ENCODE assay signal across 10 mouse cellular contexts in genomic region chr6:52239625-52240388, GRCm38 (mm10). TPM values are rescaled to one million over a fixed set of nuclear protein-coding genes. Genes with fewer than 3 reads are reported as not detected.
DNase-seq lines count a peak whose midpoint lies in the region; ATAC-seq and TF ChIP-seq lines count a peak whose summit lies in the region.
"Had no signal": no experiment of that assay in that cellular context is flagged by ENCODE, and none has a peak within 500 bp of the region (broad histone marks: within the 10 kb centered on the region; RNA-seq: fewer than 3 reads in every experiment).

No protein-coding gene starts in this region.

- peak; percentile 69 for DNase-seq in heart, adult 11 months
- DNase-seq in heart, adult 8-10 months (ENCODE audit: low spot score), result no peak
- no peak for DNase-seq in stomach, postnatal 0 days (ENCODE audit: low spot score)
- DNase-seq in urinary bladder, postnatal 10 days (ENCODE audit: low spot score), result peak; percentile 10
- no peak for DNase-seq in Muller cell, postnatal 12 days (ENCODE audit: inconsistent ontology term)
- DNase-seq in adrenal gland, adult 8-10 months, result no peak

- H3K27me3 ChIP-seq in stomach, embryonic 14.5 days (ENCODE audit: control insufficient read depth, insufficient read depth, low read length), result peaks cover 65% of the 10 kb centered on the region
- H3K27me3 ChIP-seq in stomach, postnatal 0 days (ENCODE audit: control insufficient read depth, insufficient read depth, low read length), result peaks cover 62% of the 10 kb centered on the region
- peaks cover 25% of the 10 kb centered on the region for H3K27me3 ChIP-seq in kidney, embryonic 15.5 days

- ATAC-seq in stomach, embryonic 14.5 days (ENCODE audit: insufficient number of reproducible peaks, insufficient read depth, low FRiP score, low read depth), result no peak
- ATAC-seq in stomach, postnatal 0 days (ENCODE audit: low FRiP score, low TSS enrichment), result no peak
- ATAC-seq in kidney, embryonic 15.5 days (replicated peaks; ENCODE audit: low FRiP score), result no peak

- H3K4me1 ChIP-seq in stomach, embryonic 14.5 days (ENCODE audit: control insufficient read depth, insufficient read depth, low read length), result no peaks in the 10 kb centered on the region; the same call in 1 of the 2 replicates
- H3K4me1 ChIP-seq in stomach, postnatal 0 days (replicated peaks; ENCODE audit: control insufficient read depth, insufficient read depth), result no peaks in the 10 kb centered on the region
- H3K4me1 ChIP-seq in kidney, embryonic 15.5 days, result peaks cover 57% of the 10 kb centered on the region

- 3% methylated on average over 30 of the region's 30 CpGs for WGBS in stomach, embryonic 14.5 days
- 5% methylated on average over 30 of the region's 30 CpGs for WGBS in stomach, postnatal 0 days
- WGBS in kidney, embryonic 15.5 days, result under 1% methylated on average over 30 of the region's 30 CpGs

- no peaks in the 10 kb centered on the region for H3K9me3 ChIP-seq in stomach, embryonic 14.5 days (ENCODE audit: control insufficient read depth, low read depth, low read length)
- no peaks in the 10 kb centered on the region for H3K9me3 ChIP-seq in stomach, postnatal 0 days (ENCODE audit: control insufficient read depth, low read length)
- no peaks in the 10 kb centered on the region for H3K9me3 ChIP-seq in kidney, embryonic 15.5 days (replicated peaks)

- peak overlapping the region; percentile 14 for H3K4me3 ChIP-seq in stomach, embryonic 14.5 days (ENCODE audit: low read depth, low read length)
- no peak overlapping the region for H3K4me3 ChIP-seq in stomach, postnatal 0 days (ENCODE audit: low read depth, low read length)
- peak overlapping the region; percentile 76 for H3K4me3 ChIP-seq in kidney, embryonic 15.5 days (replicated peaks)

- no peaks in the 10 kb centered on the region for H3K36me3 ChIP-seq in stomach, embryonic 14.5 days (ENCODE audit: control insufficient read depth, insufficient read depth, low read length)
- H3K36me3 ChIP-seq in stomach, postnatal 0 days (ENCODE audit: control insufficient read depth, insufficient read depth, low read length), result no peaks in the 10 kb centered on the region
- H3K36me3 ChIP-seq in kidney, embryonic 15.5 days, result no peaks in the 10 kb centered on the region

- TF ChIP-seq CTCF in stomach, postnatal 0 days (IDR thresholded peaks at IDR 0.05; ENCODE audit: low read depth), result no peak

- TF ChIP-seq EP300 in stomach, postnatal 0 days (optimal IDR thresholded peaks at IDR 0.05), result no peak

- no peak overlapping the region for H3K27ac ChIP-seq in stomach, embryonic 14.5 days (ENCODE audit: low read length)
- H3K27ac ChIP-seq in stomach, postnatal 0 days (replicated peaks), result no peak overlapping the region
- H3K27ac ChIP-seq in kidney, embryonic 15.5 days, result peak overlapping the region; percentile 95
- H3K27ac ChIP-seq: liver, embryonic 14.5 days had no signal

- peak overlapping the region; percentile 20; the same call in 1 of the 2 replicates for H3K4me2 ChIP-seq in stomach, embryonic 14.5 days (replicated peaks; ENCODE audit: low read depth, low read length)
- no peak overlapping the region for H3K4me2 ChIP-seq in stomach, postnatal 0 days (replicated peaks; ENCODE audit: low read depth)
- peak overlapping the region; percentile 74 for H3K4me2 ChIP-seq in kidney, embryonic 15.5 days

- no peak overlapping the region for H3K9ac ChIP-seq in stomach, embryonic 14.5 days (replicated peaks; ENCODE audit: low read depth, low read length)
- no peak overlapping the region for H3K9ac ChIP-seq in stomach, postnatal 0 days (ENCODE audit: low read length)
- H3K9ac ChIP-seq in kidney, embryonic 15.5 days, result peak overlapping the region; percentile 96
- H3K9ac ChIP-seq: liver, embryonic 14.5 days had no signal

RNA-seq across cellular contexts. Expression of gene Hoxa10, which starts 0.8 kb away (rescaled TPM):
- not detected for total RNA-seq in heart, adult 8-10 months (2022)
- polyA plus RNA-seq in stomach, embryonic 14.5 days (2014; fragmentation: Nextera tagmentation; extraction: Ambion mirVana), result not detected in 2 replicates
- 0.06 TPM in 1 of 2 replicates, not detected in the other for polyA plus RNA-seq in stomach, postnatal 0 days (2015; fragmentation: Nextera tagmentation; extraction: Ambion mirVana)
- polyA plus RNA-seq in kidney, embryonic 15.5 days (2015; fragmentation: Nextera tagmentation; extraction: Ambion mirVana), result 157 and 172 TPM in 2 replicates
- total RNA-seq in adrenal gland, adult 8-10 months (2022), result under 1 TPM in 2 of 4 experiments, not detected in 2; 0.15 to 0.16 TPM

RNA-seq across cellular contexts. Expression of gene Hoxa11, which starts 5.8 kb away (rescaled TPM):
- not detected for total RNA-seq in heart, adult 8-10 months (2022)
- not detected in 2 replicates for polyA plus RNA-seq in stomach, embryonic 14.5 days (2014; fragmentation: Nextera tagmentation; extraction: Ambion mirVana)
- not detected in 2 replicates for polyA plus RNA-seq in stomach, postnatal 0 days (2015; fragmentation: Nextera tagmentation; extraction: Ambion mirVana)
- polyA plus RNA-seq in kidney, embryonic 15.5 days (2015; fragmentation: Nextera tagmentation; extraction: Ambion mirVana), result 34.3 and 34.8 TPM in 2 replicates
- not detected for total RNA-seq in adrenal gland, adult 8-10 months (2022)
- polyA plus RNA-seq: brain, embryonic 14.5 days; liver, embryonic 14.5 days had no signal

RNA-seq across cellular contexts. Expression of gene Hoxa9, which starts 8.9 kb away (rescaled TPM):
- total RNA-seq in heart, adult 8-10 months (2022), result not detected
- 1.5 and 1.9 TPM in 2 replicates for polyA plus RNA-seq in stomach, embryonic 14.5 days (2014; fragmentation: Nextera tagmentation; extraction: Ambion mirVana)
- polyA plus RNA-seq in stomach, postnatal 0 days (2015; fragmentation: Nextera tagmentation; extraction: Ambion mirVana), result 0.13 and 0.61 TPM in 2 replicates
- polyA plus RNA-seq in kidney, embryonic 15.5 days (2015; fragmentation: Nextera tagmentation; extraction: Ambion mirVana), result 53.4 and 65.1 TPM in 2 replicates
- under 1 TPM in 3 of 4 experiments, not detected in 1; 0.27 to 0.56 (median 0.55) TPM for total RNA-seq in adrenal gland, adult 8-10 months (2022)
- polyA plus RNA-seq: brain, embryonic 14.5 days had no signal

RNA-seq across cellular contexts. Expression of gene Hoxa7, which starts 18.2 kb away (rescaled TPM):
- under 1 TPM in 3 of 4 experiments, not detected in 1; 0.19 to 0.55 (median 0.31) TPM for total RNA-seq in heart, adult 8-10 months (2022)
- 13.7 and 13.9 TPM in 2 replicates for polyA plus RNA-seq in stomach, embryonic 14.5 days (2014; fragmentation: Nextera tagmentation; extraction: Ambion mirVana)
- polyA plus RNA-seq in stomach, postnatal 0 days (2015; fragmentation: Nextera tagmentation; extraction: Ambion mirVana), result 8.1 and 8.5 TPM in 2 replicates
- 26.7 and 27.2 TPM in 2 replicates for polyA plus RNA-seq in kidney, embryonic 15.5 days (2015; fragmentation: Nextera tagmentation; extraction: Ambion mirVana)
- 10 to 100 TPM; 12.9 to 27.9 (median 19.1) TPM for total RNA-seq in adrenal gland, adult 8-10 months (2022)

RNA-seq across cellular contexts. Expression of gene Hoxa13, which starts 20.9 kb away (rescaled TPM):
- total RNA-seq in heart, adult 8-10 months (2022), result not detected
- polyA plus RNA-seq in stomach, embryonic 14.5 days (2014; fragmentation: Nextera tagmentation; extraction: Ambion mirVana), result not detected in 2 replicates
- not detected in 2 replicates for polyA plus RNA-seq in stomach, postnatal 0 days (2015; fragmentation: Nextera tagmentation; extraction: Ambion mirVana)
- 0.13 and 0.43 TPM in 2 replicates for polyA plus RNA-seq in kidney, embryonic 15.5 days (2015; fragmentation: Nextera tagmentation; extraction: Ambion mirVana)
- total RNA-seq in adrenal gland, adult 8-10 months (2022), result not detected
- polyA plus RNA-seq: brain, embryonic 14.5 days had no signal

Comparison
In these comparisons a context has a peak if more than half of its experiments do, and no peak if none do; other contexts are left out.
1. DNase-seq: peak in heart, adult 11 months (single experiment) and urinary bladder, postnatal 10 days (single experiment); none in heart, adult 8-10 months (single experiment), stomach, postnatal 0 days (single experiment), Muller cell, postnatal 12 days (single experiment) and adrenal gland, adult 8-10 months (single experiment).
2. RNA of gene Hoxa10, which starts 0.8 kb away (polyA plus RNA-seq): 157 to 172 TPM in kidney, embryonic 15.5 days; not detected in stomach, embryonic 14.5 days and 0.06 TPM in stomach, postnatal 0 days; every median in the first group is over 100 times any median in the second.
3. RNA of gene Hoxa11, which starts 5.8 kb away (polyA plus RNA-seq): 34.3 to 34.8 TPM in kidney, embryonic 15.5 days; not detected in stomach, embryonic 14.5 days and not detected in stomach, postnatal 0 days; every median in the first group is over 10 times any median in the second.
4. RNA of gene Hoxa9, which starts 8.9 kb away (polyA plus RNA-seq): 53.4 to 65.1 TPM in kidney, embryonic 15.5 days; 1.5 to 1.9 TPM in stomach, embryonic 14.5 days and 0.13 to 0.61 TPM in stomach, postnatal 0 days; every median in the first group is over 10 times any median in the second.